Mouse (Mus musculus): ENCODE measurements at regions not wholly inside any gene's neighbourhood (a gene's known extent, or its start where the extent isn't known, plus 50 kb on each side); places are given as distances from the start of the nearest gene placed in this dataset.

- TF ChIP-seq CTCF (IDR thresholded peaks at IDR 0.05; ENCODE audit: borderline replicate concordance, control insufficient read depth, extremely low read depth, insufficient read depth, low read length, poor library complexity) (no peak), POLR2A (IDR thresholded peaks at IDR 0.05; ENCODE audit: control insufficient read depth, extremely low read depth, insufficient read depth, low read length, poor library complexity) (no peak)
Observed at GRCm38 (mm10) chr13:91370441-91370840, 89.6 kb upstream of the Ssbp2 start.

Measured in thymus, adult 2 months (tissue).